Mouse (Mus musculus) ES-E14 (cell line): ENCODE results near the gene Gucy1b1.
A peak's percentile ranks its signal among the peaks of the same experiment; 100 is the strongest.

ENCODE experiments used
- CHD2 ChIP-seq: IDR thresholded peaks from 2 replicates; pipeline ENCODE4 v1.6.1; 2014; ENCODE audit warnings: mild to moderate bottlenecking, low read depth, low read length, inconsistent platforms
- HCFC1 ChIP-seq: IDR thresholded peaks from 2 replicates; pipeline ENCODE4 v1.6.1; 2012; ENCODE audit warnings: low read length, inconsistent platforms, borderline replicate concordance; ENCODE audit not compliant: insufficient read depth
- MAFK ChIP-seq: IDR thresholded peaks from 2 replicates; pipeline ENCODE4 v1.6.1; 2014; ENCODE audit warnings: mild to moderate bottlenecking, low read depth, low read length, inconsistent platforms; ENCODE audit not compliant: insufficient read depth
- ZC3H11A ChIP-seq: IDR thresholded peaks from 2 replicates; pipeline ENCODE4 v1.6.1; 2012; ENCODE audit warnings: low read depth, mild to moderate bottlenecking, inconsistent platforms, low read length, borderline replicate concordance
- ZNF384 ChIP-seq: IDR thresholded peaks from 2 replicates; pipeline ENCODE4 v1.6.1; 2012; ENCODE audit warnings: low read depth, low read length, inconsistent platforms

DNA sequence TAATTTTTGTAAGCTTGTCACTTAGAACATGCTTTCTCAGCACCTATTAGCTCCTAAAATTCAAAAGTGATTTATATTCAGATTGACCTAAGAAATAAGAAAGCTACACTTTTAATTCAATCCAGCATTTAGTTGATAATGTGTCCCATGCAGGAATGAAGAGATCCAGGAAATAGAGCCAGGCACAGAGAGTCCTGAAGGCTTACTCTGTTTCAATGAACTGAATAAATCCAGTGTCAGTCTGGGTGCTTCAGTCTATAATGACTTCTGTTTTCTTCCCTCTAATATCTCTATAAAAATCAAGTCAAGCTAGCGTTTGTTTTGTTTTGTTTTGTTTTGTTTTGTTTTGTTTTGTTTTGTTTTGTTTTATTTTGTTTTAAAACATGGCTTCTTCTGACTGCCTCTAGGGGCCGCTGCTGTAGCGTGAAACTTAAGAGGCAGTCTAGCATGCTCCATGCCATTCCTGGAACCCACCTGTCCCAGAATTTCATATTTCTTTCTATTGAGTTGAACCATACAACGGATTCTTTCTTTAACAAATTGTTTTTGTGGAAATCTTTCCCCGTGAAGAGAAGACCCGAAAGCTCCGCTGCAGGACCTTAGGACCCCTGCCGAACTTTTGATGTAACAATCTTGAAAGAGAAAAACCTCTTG, 27.3 kb downstream of the Gucy1b1 start:
- no peak for TF ChIP-seq ZNF384
- no peak for TF ChIP-seq CHD2
- no peak for TF ChIP-seq HCFC1
- 0 out of 2 replicates have a peak, but pooled peaks have one; percentile 4 for TF ChIP-seq ZC3H11A
- no peak for TF ChIP-seq MAFK
